Mouse (Mus musculus): ENCODE results near the gene Tacc2. TPM values are rescaled to one million over a fixed set of nuclear protein-coding genes. Genes with fewer than 3 reads are reported as not detected.
"Not testable (repeated sequence)": the region's sequence is repeated elsewhere in the genome, so short reads cannot be mapped to it uniquely, and the experiment has no call there.

The Tacc2 gene
- 65.9 and 66.7 TPM in 2 replicates for polyA plus RNA-seq (2012; rRNA removed)

DNA sequence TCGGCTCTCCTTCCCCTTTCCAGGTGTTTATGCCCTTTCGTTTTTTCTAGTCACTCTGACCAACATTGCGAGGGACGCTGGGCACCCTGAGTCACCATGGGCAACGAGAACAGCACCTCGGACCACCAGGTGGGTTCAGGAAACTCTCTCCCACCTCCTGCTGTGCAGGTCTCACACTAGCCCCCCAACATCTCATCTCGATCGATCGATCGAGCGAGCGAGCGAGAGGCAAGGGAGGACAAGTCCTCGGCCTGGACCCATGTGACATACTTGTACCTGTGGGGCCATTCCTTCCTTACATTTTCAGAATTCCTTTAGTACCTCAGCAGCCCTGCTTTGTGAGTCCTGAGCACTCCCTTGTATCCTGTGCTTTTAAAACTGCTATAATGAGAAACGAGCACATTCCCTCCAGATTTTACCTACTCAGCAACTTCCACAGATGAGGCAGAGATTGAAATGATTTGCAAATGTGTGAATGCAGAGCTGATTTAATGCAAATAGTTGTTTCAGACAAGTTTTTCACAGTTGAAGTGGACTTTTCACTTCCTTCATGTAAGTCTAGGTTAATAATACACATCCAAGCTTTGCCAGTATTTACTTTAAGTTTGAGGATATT, at the start of gene Tacc2:
Gene Tacc2, plus strand, starts transcription at position 51 of the 616 bp plus-strand sequence.
- Histone ChIP-seq H3K27ac (ENCODE audit: insufficient read depth, low read length) (no peak within 1 kb of the TSS), H3K4me1 (ENCODE audit: control insufficient read depth, insufficient read depth, low read length) (no peaks in the 10 kb centered on the region), H3K4me3 (replicated peaks; ENCODE audit: insufficient read depth, low read depth, low read length) (no peak within 1 kb of the TSS), H3K27me3 (ENCODE audit: control insufficient read depth, insufficient read depth, low read length) (no peaks in the 10 kb centered on the region)
- 65% methylated on average over 15 of the region's 15 CpGs for WGBS
- TF ChIP-seq POLR2A (IDR thresholded peaks at IDR 0.05; ENCODE audit: borderline replicate concordance, insufficient read depth, low read length) (no peak), CTCF (IDR thresholded peaks at IDR 0.05; ENCODE audit: borderline replicate concordance, insufficient read depth, low read depth, low read length) (no peak)
- DNase-seq: no peak

DNA sequence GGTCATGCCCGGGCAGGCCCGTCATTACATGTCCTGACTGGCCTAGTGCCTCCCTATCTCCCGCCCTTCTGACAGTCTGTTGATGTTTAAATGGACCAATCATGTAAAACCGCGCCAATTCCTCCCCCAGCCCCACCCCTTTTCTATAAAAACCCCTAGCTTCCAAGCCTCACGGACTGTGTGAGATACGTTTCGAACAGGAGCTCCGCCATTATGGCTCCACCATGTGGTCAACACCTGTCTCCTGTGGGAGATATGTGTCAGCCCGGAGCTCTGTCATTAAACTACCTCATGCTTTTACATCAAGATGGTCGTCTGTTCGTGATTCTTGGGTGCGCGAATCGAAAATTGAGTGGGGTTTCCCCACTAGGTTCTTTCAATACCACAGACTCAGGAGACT, 46.1 kb upstream of the Tacc2 start:
- 92% methylated on average over 15 of the region's 15 CpGs for WGBS
- H3K4me1 ChIP-seq (ENCODE audit: control insufficient read depth, insufficient read depth, low read length); H3K4me3 ChIP-seq (replicated peaks; ENCODE audit: insufficient read depth, low read depth, low read length); H3K27me3 ChIP-seq (ENCODE audit: control insufficient read depth, insufficient read depth, low read length); DNase-seq; H3K27ac ChIP-seq (ENCODE audit: insufficient read depth, low read length): not testable (repeated sequence)

DNA sequence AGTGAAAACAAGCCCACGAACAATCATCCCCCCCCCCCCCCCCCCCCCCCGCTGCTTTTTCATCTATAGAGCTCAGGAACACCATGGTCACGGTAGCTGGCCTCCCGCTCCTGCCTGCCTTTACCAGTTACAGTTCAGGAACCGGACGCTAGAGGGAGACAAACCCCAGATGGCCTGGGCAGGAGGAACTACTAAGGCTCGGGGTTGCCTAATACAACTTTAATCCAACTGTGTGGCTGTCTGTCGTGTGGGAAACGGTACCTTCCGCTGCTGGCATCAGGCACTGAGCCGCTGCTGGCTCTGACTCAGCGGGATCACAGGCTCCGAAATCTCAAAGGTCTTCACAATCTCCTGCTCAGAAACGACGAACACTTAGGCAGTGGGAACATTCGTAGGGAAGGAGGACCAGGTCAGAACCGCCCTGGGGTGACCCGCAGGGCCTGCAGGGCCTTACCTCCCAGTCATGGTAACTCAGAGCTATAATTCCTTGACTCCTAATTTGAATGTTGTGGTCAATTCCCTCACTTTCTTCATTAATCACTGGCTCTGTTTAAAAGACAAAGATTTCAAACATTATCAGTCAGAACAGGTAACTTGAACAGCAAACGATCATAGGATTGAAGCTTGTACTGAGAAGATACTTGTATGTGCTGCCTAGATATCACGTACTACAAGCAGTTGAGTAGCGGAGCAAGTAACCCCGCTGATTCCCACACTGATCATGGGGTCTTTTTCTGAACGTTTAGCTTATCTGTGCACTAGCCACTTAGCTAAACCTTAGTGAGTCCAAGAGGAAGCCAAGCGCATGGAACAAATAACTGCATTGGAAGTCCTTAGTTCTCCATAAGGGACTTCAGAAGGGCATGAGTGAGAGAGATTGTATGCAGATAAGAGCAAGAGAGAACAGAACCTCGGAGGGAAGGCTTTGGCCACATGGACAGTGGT, 43.6 kb upstream of the Tacc2 start:
- H3K4me1 ChIP-seq (ENCODE audit: control insufficient read depth, insufficient read depth, low read length): no peaks in the 10 kb centered on the region; the same call in 1 of the 2 replicates
- peak; percentile 83 to 92 for DNase-seq
- TF ChIP-seq POLR2A (IDR thresholded peaks at IDR 0.05; ENCODE audit: borderline replicate concordance, insufficient read depth, low read length): no peak
- peak; percentile 93 for TF ChIP-seq CTCF (IDR thresholded peaks at IDR 0.05; ENCODE audit: borderline replicate concordance, insufficient read depth, low read depth, low read length)
- no peak overlapping the region for H3K4me3 ChIP-seq (replicated peaks; ENCODE audit: insufficient read depth, low read depth, low read length)
- H3K27ac ChIP-seq (ENCODE audit: insufficient read depth, low read length): no peak overlapping the region
- H3K27me3 ChIP-seq (ENCODE audit: control insufficient read depth, insufficient read depth, low read length): no peaks in the 10 kb centered on the region
- WGBS: 33% methylated on average over 25 of the region's 25 CpGs

DNA sequence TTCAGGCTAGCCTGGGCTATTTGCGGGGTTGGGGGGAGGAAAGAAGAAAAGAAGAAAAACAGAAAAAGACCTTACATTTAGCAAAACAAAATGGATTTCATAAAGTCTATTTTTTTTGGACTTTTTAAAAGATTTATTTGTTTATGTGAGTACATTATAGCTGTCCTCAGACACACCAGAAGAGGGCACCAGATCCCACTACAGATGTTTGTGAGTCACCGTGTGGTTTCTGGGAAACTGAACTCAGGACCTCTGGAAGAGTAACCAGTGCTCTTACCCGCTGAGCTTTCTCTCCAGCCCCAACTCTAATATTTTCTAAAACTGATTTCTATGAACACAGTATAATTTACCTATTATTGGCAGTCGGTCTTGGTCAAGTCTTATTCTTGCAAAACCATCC, 42.1 kb upstream of the Tacc2 start:
- DNase-seq: no peak
- Histone ChIP-seq H3K4me3 (replicated peaks; ENCODE audit: insufficient read depth, low read depth, low read length) (no peak overlapping the region), H3K27ac (ENCODE audit: insufficient read depth, low read length) (no peak overlapping the region), H3K4me1 (ENCODE audit: control insufficient read depth, insufficient read depth, low read length) (no peaks in the 10 kb centered on the region; the same call in 1 of the 2 replicates), H3K27me3 (ENCODE audit: control insufficient read depth, insufficient read depth, low read length) (no peaks in the 10 kb centered on the region)
- WGBS: 72% methylated on average over 4 of the region's 4 CpGs
- TF ChIP-seq POLR2A (IDR thresholded peaks at IDR 0.05; ENCODE audit: borderline replicate concordance, insufficient read depth, low read length) (no peak), CTCF (IDR thresholded peaks at IDR 0.05; ENCODE audit: borderline replicate concordance, insufficient read depth, low read depth, low read length) (no peak)

DNA sequence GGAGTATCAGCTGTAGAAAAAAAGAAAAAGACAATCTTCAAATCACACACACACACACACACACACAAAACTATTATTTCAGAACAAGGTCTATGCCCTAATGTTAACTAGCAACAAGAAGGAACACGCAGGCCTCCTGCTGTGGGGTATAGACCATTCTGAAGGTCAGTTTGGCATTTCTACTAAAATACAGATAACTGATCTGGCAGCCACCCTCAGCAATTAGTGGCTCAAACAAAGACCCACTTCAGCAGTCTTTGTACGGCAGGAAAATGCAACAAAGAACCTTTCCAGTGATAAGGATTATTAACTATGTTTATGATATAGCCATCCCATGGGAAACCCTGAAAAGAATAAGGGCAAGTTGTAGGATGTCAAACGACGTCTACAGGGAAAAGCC, 40.2 kb upstream of the Tacc2 start:
- H3K27ac ChIP-seq (ENCODE audit: insufficient read depth, low read length): no peak overlapping the region
- H3K27me3 ChIP-seq (ENCODE audit: control insufficient read depth, insufficient read depth, low read length): no peaks in the 10 kb centered on the region
- 82% methylated on average over 4 of the region's 4 CpGs for WGBS
- no peak overlapping the region for H3K4me3 ChIP-seq (replicated peaks; ENCODE audit: insufficient read depth, low read depth, low read length)
- no peak for TF ChIP-seq POLR2A (IDR thresholded peaks at IDR 0.05; ENCODE audit: borderline replicate concordance, insufficient read depth, low read length)
- no peak for TF ChIP-seq CTCF (IDR thresholded peaks at IDR 0.05; ENCODE audit: borderline replicate concordance, insufficient read depth, low read depth, low read length)
- DNase-seq: no peak
- H3K4me1 ChIP-seq (ENCODE audit: control insufficient read depth, insufficient read depth, low read length): no peaks in the 10 kb centered on the region; the same call in 1 of the 2 replicates

DNA sequence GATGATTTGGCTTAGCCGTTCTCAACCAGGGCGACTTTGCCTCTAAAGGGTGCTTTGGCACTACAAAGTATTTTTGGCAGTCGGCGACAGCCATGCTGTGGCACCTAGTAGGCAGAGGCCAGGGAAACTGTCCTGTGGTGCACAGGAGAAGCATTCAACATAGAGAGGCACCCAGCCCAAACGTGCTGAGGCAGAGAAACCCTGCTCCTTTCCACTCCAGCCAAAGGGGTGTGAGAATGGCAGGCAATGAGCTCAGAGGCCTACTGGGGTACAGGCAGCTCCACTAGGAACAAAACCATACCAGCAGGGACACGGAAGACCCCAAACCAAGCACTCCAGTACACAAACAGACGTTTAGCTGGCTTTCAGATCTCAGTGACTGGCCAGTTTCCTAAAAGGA, 37.1 kb upstream of the Tacc2 start:
- 58% methylated on average over 7 of the region's 7 CpGs for WGBS
- no peaks in the 10 kb centered on the region for H3K27me3 ChIP-seq (ENCODE audit: control insufficient read depth, insufficient read depth, low read length)

DNA sequence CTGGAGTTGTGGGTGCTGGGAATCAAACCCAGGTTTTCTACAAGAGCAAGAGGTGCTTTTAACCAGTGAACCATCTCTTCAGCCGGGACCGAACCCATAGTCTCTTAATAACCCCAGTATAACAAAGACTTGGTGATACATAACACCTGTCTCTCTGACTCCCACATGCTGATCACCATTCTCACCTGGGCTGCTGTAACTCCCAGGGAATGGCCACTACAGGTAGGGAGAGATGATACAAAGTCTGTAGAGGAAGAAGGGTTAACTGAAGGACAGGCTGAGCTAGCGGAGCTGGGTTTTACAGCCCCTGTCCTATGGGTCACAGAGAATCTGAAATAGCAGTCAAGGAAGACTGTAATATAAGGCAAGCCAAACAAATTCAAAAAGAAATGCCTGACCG, 34.1 kb upstream of the Tacc2 start:
- DNase-seq: no peak
- TF ChIP-seq POLR2A (IDR thresholded peaks at IDR 0.05; ENCODE audit: borderline replicate concordance, insufficient read depth, low read length) (no peak), CTCF (IDR thresholded peaks at IDR 0.05; ENCODE audit: borderline replicate concordance, insufficient read depth, low read depth, low read length) (no peak)
- Histone ChIP-seq H3K4me3 (replicated peaks; ENCODE audit: insufficient read depth, low read depth, low read length) (no peak overlapping the region), H3K27ac (ENCODE audit: insufficient read depth, low read length) (no peak overlapping the region), H3K27me3 (ENCODE audit: control insufficient read depth, insufficient read depth, low read length) (no peaks in the 10 kb centered on the region), H3K4me1 (ENCODE audit: control insufficient read depth, insufficient read depth, low read length) (peaks cover 4% of the 10 kb centered on the region; the same call in 1 of the 2 replicates)
- WGBS: 93% methylated on average over 4 of the region's 4 CpGs

More for the DNA sequence above, 37.1 kb upstream of the Tacc2 start:
- no peak overlapping the region for H3K4me3 ChIP-seq (replicated peaks; ENCODE audit: insufficient read depth, low read depth, low read length)
- DNase-seq: no peak
- H3K4me1 ChIP-seq (ENCODE audit: control insufficient read depth, insufficient read depth, low read length): peaks cover 4% of the 10 kb centered on the region; the same call in 1 of the 2 replicates
- no peak overlapping the region for H3K27ac ChIP-seq (ENCODE audit: insufficient read depth, low read length)
- no peak for TF ChIP-seq POLR2A (IDR thresholded peaks at IDR 0.05; ENCODE audit: borderline replicate concordance, insufficient read depth, low read length)
- TF ChIP-seq CTCF (IDR thresholded peaks at IDR 0.05; ENCODE audit: borderline replicate concordance, insufficient read depth, low read depth, low read length): no peak

DNA sequence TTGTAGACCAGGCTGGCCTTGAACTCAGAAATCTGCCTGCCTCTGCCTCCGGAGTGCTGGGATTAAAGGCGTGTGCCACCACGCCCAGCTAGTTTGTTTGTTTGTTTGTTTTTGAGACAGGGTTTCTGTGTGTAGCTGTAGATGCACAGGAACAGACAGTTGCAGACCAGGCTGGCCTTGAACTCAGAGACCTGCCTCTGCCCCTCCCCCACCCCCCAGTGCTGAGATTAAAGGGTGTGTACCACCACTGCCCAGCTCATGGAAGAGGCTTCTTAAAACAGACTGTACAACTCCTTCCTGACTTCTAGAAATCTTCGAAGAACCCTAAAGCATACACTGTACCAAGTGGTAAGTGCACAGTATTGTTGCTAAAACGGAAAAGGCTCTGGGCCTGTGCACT, 31.8 kb upstream of the Tacc2 start:
- TF ChIP-seq CTCF (IDR thresholded peaks at IDR 0.05; ENCODE audit: borderline replicate concordance, insufficient read depth, low read depth, low read length) (no peak), POLR2A (IDR thresholded peaks at IDR 0.05; ENCODE audit: borderline replicate concordance, insufficient read depth, low read length) (no peak)
- Histone ChIP-seq H3K27me3 (ENCODE audit: control insufficient read depth, insufficient read depth, low read length) (no peaks in the 10 kb centered on the region), H3K4me3 (replicated peaks; ENCODE audit: insufficient read depth, low read depth, low read length) (no peak overlapping the region), H3K27ac (ENCODE audit: insufficient read depth, low read length) (no peak overlapping the region), H3K4me1 (ENCODE audit: control insufficient read depth, insufficient read depth, low read length) (peaks cover 4% of the 10 kb centered on the region; the same call in 1 of the 2 replicates)
- no peak for DNase-seq
- 87% methylated on average over 5 of the region's 5 CpGs for WGBS
